Mouse (Mus musculus) embryonic fibroblast, embryonic 13.5 days (primary cell): ENCODE measurements around the gene Syn3. TPM values are rescaled to one million over a fixed set of nuclear protein-coding genes. Genes with fewer than 3 reads are reported as not detected.

Experiments
- H3K27ac ChIP-seq: 2 replicates; pipeline ENCODE4 v1.5.1; 2012; ENCODE audit warnings: low read length, control low read depth, inconsistent platforms; ENCODE audit not compliant: insufficient read depth
- H3K4me1 ChIP-seq: 2 replicates; pipeline ENCODE4 v1.6.1; 2011; ENCODE audit warnings: low read length; ENCODE audit not compliant: control insufficient read depth, insufficient read depth
- H3K4me3 ChIP-seq: 2 replicates; pipeline ENCODE4 v1.5.1; 2011; ENCODE audit warnings: mild to moderate bottlenecking, control low read depth, low read length; ENCODE audit not compliant: insufficient read depth
- CTCF ChIP-seq: IDR thresholded peaks from 2 replicates; pipeline ENCODE4 v1.5.1; 2011; ENCODE audit warnings: mild to moderate bottlenecking, control low read depth, low read length, moderate library complexity, borderline replicate concordance; ENCODE audit not compliant: insufficient read depth
- POLR2A ChIP-seq: IDR thresholded peaks from 2 replicates; pipeline ENCODE4 v1.6.1; 2011; ENCODE audit warnings: low read depth, mild to moderate bottlenecking, control low read depth, low read length, moderate library complexity
- polyA plus RNA-seq: library from polyadenylated mRNA; stranded (reverse); fragments of >200 nt; gene quantifications from 2 replicates; pipeline ENCODE4 v1.2.4, GENCODE M21; 2011; ENCODE audit warnings: low read depth; ENCODE audit not compliant: missing spikeins, insufficient read length

The Syn3 gene
- polyA plus RNA-seq, 1 experiment = 1.4 TPM

DNA sequence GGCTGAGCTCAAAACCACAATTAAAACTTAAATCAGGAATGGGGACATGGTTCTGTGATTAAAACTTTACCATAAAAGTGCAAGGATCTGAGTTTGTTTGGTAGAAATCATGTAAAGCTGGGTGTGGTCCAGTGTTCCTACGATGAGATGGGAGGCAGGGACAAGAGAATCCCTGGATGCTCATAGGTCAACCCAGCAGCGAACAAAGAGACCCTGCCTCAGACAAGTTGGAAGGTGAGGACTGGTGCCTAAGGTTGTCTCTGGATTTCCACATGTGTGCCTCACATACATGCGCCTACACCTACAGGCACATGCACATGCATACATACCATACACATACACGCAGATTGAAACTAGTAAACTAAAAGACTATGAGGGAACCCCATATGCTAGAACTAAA, 389.9 kb downstream of the Syn3 start:
- Histone ChIP-seq H3K4me1 (no peaks in the 10 kb centered on the region), H3K27ac (no peak overlapping the region), H3K4me3 (no peak overlapping the region)
- TF ChIP-seq CTCF = no peak
- no peak for TF ChIP-seq POLR2A

DNA sequence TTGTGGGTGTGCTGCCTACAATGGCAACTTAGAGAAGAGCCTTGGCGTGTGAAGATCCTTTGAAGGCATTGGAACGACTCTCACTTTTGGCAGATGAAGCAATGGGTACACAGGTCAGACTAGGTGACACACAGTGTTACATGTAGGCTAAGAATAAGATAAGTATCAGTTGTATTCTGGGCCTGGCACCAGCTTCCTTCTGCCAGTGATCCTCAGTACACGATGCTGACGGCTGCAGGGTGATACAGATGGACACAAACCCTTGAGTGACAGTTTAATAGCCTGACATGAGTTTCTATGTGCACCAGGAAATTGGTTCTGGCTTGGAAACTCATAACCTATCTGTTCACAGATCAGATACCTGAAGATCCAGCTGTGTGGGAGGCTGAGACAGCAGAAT, 391.0 kb downstream of the Syn3 start:
- TF ChIP-seq POLR2A = no peak
- TF ChIP-seq CTCF = no peak
- Histone ChIP-seq H3K4me3 (no peak overlapping the region), H3K27ac (0 out of 2 replicates have a peak overlapping the region, but pooled peaks have one; percentile 24), H3K4me1 (no peaks in the 10 kb centered on the region)

DNA sequence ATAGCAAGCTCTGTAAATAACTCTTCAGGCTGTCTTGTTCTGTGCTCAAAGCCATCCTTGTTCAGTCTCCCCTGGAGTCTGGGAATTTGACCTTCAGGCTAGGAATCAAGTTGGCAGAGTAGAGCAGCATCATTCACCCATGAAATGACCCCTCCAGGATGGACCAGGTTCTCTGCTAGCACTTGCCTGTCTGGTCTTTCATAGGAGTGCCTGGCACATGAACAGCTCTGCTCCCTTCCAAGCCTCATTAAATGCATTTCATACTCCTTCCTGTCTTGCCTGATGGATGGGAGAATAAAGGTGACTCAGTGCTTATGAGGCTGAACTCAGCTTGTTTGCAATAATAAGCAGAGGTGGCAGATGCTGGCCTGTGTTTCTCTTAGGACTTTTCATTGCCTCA, 394.7 kb downstream of the Syn3 start:
- peaks cover 5% of the 10 kb centered on the region; the same call in 1 of the 2 replicates for H3K4me1 ChIP-seq
- TF ChIP-seq POLR2A (no peak), CTCF (no peak)
- H3K4me3 ChIP-seq = no peak overlapping the region
- H3K27ac ChIP-seq = no peak overlapping the region

DNA sequence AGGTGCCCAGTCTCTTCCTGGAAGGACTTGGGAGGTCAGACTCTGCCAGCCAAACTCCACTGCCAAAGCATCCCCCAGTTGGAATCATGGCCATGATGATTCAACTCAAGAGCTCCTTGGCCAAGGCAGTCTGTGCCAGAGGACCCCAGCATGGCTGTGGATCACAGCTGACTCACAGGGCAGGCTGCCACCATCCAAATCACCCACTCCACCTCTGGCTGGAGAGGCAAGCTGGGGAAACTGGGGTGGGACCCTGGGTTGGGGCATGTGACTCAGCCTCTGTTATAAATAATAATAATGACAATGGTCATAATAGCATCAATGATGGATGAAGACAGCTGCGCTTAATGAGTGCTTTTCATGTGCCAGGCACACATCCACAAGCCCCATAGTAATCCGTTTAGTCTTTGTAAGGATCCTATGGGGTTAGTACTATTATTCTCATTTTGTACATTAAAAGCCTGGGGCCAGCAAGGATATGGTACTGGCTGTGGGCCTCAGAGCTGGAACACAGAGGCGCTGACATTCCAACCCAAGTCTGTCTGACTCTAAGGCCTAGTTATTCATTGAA, 398.3 kb downstream of the Syn3 start:
- no peak overlapping the region for H3K4me3 ChIP-seq
- peaks cover 5% of the 10 kb centered on the region; the same call in 1 of the 2 replicates for H3K4me1 ChIP-seq
- TF ChIP-seq CTCF (no peak), POLR2A (no peak)
- peak overlapping the region; percentile 93 for H3K27ac ChIP-seq

DNA sequence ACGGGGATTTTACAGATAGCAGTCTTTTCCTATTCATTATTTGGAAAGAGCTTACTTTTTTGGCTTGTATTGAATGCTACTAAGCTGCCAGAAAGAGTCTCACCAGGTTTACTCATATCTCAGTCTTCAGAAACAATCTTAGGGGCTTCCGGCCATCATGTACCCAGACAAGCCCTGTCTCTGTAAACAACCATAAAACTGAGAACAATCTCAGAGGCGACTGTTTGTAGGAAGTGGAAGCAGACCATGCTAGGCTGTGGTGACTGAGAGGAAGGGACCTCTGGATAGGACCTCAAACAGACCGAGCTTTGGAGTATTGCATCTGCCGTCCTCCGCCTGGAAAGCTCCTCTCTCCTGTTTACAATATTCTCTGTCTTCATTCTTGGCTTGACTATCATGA, 400.3 kb downstream of the Syn3 start:
- H3K4me1 ChIP-seq = peaks cover 5% of the 10 kb centered on the region; the same call in 1 of the 2 replicates
- H3K27ac ChIP-seq = no peak overlapping the region
- no peak for TF ChIP-seq CTCF
- no peak for TF ChIP-seq POLR2A
- H3K4me3 ChIP-seq = no peak overlapping the region

DNA sequence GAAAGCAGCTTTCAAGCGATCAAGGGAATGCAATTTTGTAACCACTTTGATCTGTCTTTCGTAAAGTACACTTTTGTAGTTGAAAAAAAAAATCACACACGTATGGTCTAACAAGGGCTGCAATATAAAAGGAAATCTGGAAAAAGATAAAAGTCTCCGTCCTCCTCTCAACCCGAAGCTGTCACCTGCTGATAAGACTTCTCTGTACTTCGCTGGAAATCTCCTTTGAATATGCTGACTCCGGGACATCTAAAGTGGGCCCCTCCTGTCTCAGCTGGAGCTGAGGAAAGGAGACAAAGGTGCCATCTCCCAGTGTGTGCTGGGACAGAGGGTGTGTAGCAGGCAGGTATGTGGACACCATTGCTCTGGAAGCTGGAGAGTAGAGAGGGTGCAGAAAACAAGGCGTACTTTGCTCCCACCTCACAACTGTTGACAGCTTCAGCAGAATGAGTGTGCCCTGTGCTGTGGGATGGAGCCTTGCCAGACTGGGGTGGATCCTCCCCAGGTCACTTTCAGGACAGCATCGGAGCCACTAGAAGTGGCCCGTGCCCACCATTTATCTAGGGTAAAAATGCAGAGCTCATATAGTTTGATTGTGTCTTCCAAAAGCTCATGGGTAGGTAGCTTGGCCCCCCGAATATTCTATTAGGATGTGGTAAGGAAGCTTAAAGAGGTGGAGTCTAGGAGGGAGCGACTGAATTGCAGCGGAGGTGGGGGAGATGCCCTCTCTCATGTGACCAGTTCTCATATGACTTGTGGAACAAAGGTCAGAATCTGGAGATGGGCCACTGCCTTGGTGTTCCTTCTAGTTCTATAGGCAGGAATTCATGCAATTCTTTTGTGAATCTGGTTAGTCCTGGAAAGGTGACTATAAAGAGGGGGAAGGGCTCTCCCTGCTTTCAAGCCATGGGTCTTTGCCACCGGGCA, 405.3 kb downstream of the Syn3 start:
- TF ChIP-seq CTCF (no peak), POLR2A (no peak)
- Histone ChIP-seq H3K4me1 (no peaks in the 10 kb centered on the region), H3K4me3 (no peak overlapping the region), H3K27ac (no peak overlapping the region)

DNA sequence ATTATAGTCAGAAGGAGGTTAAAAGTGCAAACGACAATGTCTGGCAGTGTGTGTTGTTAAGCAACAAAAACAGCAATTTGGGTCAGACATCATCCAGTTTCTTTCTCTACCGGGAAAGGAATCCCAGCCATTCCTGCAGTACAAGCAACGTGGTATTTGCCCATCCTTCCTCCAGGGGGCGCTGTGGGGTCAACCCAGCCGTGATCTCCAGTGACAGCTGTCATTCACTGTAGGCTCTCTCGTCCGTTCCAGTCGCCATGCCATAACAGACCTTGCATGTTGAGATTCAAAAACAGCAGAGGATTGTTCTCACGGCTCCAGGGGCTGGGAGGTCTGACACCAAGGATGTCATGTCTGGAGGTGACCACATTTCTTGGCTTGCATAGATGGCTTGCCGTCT, 406.8 kb downstream of the Syn3 start:
- Histone ChIP-seq H3K4me3 (no peak overlapping the region), H3K27ac (no peak overlapping the region), H3K4me1 (no peaks in the 10 kb centered on the region)
- TF ChIP-seq POLR2A (no peak), CTCF (no peak)

DNA sequence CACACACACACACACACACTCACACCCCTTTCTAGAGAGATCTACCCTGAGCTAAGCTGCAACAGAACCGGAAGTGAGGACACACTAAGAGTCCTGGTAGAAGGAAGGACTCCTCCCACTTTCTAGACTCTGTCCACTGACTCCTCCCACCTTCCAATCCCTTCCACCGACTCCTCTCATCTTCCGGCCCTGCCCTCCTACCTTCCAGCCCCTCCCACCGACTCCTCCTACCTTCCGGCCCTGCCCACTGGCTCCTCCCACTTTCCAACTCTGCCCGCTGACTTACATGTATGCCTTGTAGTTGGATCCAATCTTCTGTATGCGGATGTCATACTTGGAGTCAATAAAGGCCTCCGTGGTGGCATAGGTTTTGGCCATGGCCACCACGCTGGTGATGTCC, 418.8 kb downstream of the Syn3 start:
- TF ChIP-seq CTCF (no peak), POLR2A (no peak)
- H3K4me1 ChIP-seq = no peaks in the 10 kb centered on the region
- no peak overlapping the region for H3K4me3 ChIP-seq
- H3K27ac ChIP-seq = no peak overlapping the region

DNA sequence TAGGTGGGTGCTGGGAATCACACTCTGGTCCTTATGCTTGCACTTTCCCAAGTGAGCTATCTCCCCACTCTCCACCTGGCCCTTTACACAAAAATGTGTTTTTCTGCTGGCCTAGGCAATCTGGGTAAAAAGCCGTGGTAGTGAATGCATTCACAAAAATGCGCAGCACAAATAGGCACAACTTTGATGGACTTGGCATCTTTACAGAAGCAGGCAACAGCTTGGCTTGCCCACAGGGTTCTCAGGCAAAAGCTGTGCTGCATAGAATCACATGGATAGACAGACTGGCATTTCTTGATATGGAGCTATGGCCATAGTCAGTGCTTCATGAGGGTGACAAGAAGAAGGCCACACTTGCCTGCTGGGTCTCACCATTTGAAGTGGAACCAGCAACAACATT, 419.9 kb downstream of the Syn3 start:
- Histone ChIP-seq H3K4me3 (no peak overlapping the region), H3K4me1 (no peaks in the 10 kb centered on the region), H3K27ac (no peak overlapping the region)
- TF ChIP-seq CTCF (no peak), POLR2A (no peak)

DNA sequence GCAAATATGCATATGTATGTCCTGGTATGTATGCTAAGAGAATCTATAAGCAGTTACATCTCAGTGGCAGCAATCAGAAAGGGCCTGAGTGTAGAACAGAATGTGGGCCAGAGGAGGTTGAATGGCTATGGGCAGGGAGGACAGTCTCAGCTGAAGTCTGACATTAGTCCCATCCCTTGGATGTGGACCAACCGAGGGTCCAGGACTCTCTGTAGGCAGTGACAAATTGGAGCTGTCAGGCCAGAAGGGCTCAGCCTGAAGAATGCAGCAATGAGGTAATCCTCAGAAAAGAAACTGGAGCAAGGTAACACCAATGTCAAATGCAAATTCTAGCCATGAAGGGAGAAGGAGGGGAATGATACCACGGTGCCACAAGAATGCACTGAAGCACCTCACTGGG, 421.4 kb downstream of the Syn3 start:
- Histone ChIP-seq H3K4me3 (no peak overlapping the region), H3K27ac (no peak overlapping the region), H3K4me1 (no peaks in the 10 kb centered on the region)
- TF ChIP-seq CTCF (no peak), POLR2A (no peak)
